Mouse (Mus musculus): Measurements from ENCODE around the gene Cd5. TPM values are rescaled to one million over a fixed set of nuclear protein-coding genes. Genes with fewer than 3 reads are reported as not detected.

Cd5 gene
- polyA plus RNA-seq, 1 experiment from 2014 or later, result 0.18 TPM

DNA sequence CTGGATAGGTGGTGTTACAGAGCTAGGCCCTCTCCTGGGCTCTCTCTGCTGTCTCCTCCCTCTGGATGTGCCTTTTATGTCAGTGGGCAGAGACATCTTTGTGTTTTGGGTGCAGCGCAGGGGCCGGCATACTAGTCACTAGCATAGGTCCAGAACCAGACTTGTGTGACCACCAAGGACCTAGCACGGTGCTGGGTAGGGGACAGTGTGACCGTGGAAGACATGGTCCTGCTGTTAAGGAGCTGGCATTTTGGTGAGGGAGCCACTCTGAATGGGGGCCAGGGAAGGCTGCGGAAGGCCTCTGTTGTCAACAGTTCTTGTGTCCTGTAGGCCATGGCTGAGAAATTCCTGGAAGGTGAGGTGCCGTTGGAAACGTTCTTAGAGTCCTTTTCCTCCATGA lies 26.6 kb downstream of the Cd5 start:
- no peak for TF ChIP-seq CTCF (IDR thresholded peaks at IDR 0.05; ENCODE audit: low read depth)
- peaks cover 60% of the 10 kb centered on the region for H3K36me3 ChIP-seq (ENCODE audit: control insufficient read depth, insufficient read depth)

DNA sequence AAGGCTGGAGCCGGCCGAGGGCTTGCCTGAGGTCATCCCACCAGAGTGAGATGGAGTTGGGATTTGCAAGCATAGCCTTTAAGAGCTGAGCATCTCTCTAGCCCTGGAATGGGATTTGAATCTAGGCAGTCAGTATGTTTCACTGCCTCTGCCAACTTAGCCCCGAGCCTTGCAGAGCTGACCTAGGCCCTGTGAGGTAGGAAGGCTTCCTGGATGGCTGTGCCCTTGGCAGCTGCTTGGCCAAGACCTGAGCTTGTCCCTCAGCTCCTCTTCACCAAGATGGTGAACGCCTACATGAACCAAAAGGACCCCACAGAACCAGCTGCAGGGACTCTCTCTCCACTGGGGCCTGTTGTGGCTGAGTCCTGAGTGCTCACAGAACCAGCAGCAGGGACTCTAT lies 28.1 kb downstream of the Cd5 start:
- no peak for TF ChIP-seq CTCF (IDR thresholded peaks at IDR 0.05; ENCODE audit: low read depth)
- ATAC-seq, result no peak
- Histone ChIP-seq H3K36me3 (ENCODE audit: control insufficient read depth, insufficient read depth) (peaks cover 67% of the 10 kb centered on the region), H3K4me2 (replicated peaks; ENCODE audit: low read depth) (no peak overlapping the region), H3K27me3 (replicated peaks; ENCODE audit: control insufficient read depth, insufficient read depth, low read length) (no peaks in the 10 kb centered on the region), H3K9ac (ENCODE audit: low read depth, low read length) (no peak overlapping the region), H3K4me1 (replicated peaks; ENCODE audit: control insufficient read depth, insufficient read depth, low read length) (no peaks in the 10 kb centered on the region), H3K9me3 (ENCODE audit: control insufficient read depth) (no peaks in the 10 kb centered on the region), H3K4me3 (ENCODE audit: low read depth, low read length) (no peak overlapping the region), H3K27ac (ENCODE audit: low read depth, low read length) (no peak overlapping the region)
- 94% methylated on average over 4 of the region's 4 CpGs for WGBS

More for the DNA sequence above, 26.6 kb downstream of the Cd5 start:
- Histone ChIP-seq H3K9ac (ENCODE audit: low read depth, low read length) (no peak overlapping the region), H3K9me3 (ENCODE audit: control insufficient read depth) (no peaks in the 10 kb centered on the region), H3K27me3 (replicated peaks; ENCODE audit: control insufficient read depth, insufficient read depth, low read length) (no peaks in the 10 kb centered on the region), H3K4me1 (replicated peaks; ENCODE audit: control insufficient read depth, insufficient read depth, low read length) (no peaks in the 10 kb centered on the region), H3K27ac (ENCODE audit: low read depth, low read length) (no peak overlapping the region), H3K4me2 (replicated peaks; ENCODE audit: low read depth) (no peak overlapping the region), H3K4me3 (ENCODE audit: low read depth, low read length) (no peak overlapping the region)
- ATAC-seq, result no peak
- 89% methylated on average over 7 of the region's 7 CpGs for WGBS

DNA sequence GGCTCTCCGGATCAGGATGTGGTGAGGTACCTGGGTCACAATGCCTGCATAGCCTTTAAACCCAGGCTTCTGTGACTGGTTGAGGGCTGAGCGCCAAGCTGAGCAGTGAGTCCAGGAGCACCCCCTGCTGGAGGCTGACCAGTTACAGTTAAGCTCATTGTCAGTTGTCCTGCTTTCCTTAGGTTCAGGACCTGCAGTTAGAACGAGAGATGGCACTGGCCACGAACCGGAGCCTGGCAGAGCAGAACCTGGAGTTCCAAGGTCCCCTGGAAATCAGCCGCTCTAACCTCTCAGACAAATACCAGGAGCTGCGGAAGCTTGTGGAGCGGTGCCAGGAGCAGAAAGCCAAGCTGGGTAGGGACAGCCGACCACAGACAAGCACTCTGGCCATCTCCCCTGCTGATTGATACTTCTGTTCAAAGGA lies 28.7 kb downstream of the Cd5 start:
- no peak overlapping the region for H3K9ac ChIP-seq (ENCODE audit: low read depth, low read length)
- 75% methylated on average over 9 of the region's 9 CpGs for WGBS
- 0 out of 2 replicates have a peak, but pooled peaks have one; percentile 23 for ATAC-seq
- H3K27me3 ChIP-seq (replicated peaks; ENCODE audit: control insufficient read depth, insufficient read depth, low read length), result no peaks in the 10 kb centered on the region
- H3K4me3 ChIP-seq (ENCODE audit: low read depth, low read length), result no peak overlapping the region
- no peaks in the 10 kb centered on the region for H3K9me3 ChIP-seq (ENCODE audit: control insufficient read depth)
- peak overlapping the region; percentile 41; the same call in 1 of the 2 replicates for H3K27ac ChIP-seq (ENCODE audit: low read depth, low read length)
- H3K36me3 ChIP-seq (ENCODE audit: control insufficient read depth, insufficient read depth), result peaks cover 67% of the 10 kb centered on the region
- TF ChIP-seq CTCF (IDR thresholded peaks at IDR 0.05; ENCODE audit: low read depth), result peak; percentile 81
- H3K4me2 ChIP-seq (replicated peaks; ENCODE audit: low read depth), result no peak overlapping the region
- H3K4me1 ChIP-seq (replicated peaks; ENCODE audit: control insufficient read depth, insufficient read depth, low read length), result no peaks in the 10 kb centered on the region

DNA sequence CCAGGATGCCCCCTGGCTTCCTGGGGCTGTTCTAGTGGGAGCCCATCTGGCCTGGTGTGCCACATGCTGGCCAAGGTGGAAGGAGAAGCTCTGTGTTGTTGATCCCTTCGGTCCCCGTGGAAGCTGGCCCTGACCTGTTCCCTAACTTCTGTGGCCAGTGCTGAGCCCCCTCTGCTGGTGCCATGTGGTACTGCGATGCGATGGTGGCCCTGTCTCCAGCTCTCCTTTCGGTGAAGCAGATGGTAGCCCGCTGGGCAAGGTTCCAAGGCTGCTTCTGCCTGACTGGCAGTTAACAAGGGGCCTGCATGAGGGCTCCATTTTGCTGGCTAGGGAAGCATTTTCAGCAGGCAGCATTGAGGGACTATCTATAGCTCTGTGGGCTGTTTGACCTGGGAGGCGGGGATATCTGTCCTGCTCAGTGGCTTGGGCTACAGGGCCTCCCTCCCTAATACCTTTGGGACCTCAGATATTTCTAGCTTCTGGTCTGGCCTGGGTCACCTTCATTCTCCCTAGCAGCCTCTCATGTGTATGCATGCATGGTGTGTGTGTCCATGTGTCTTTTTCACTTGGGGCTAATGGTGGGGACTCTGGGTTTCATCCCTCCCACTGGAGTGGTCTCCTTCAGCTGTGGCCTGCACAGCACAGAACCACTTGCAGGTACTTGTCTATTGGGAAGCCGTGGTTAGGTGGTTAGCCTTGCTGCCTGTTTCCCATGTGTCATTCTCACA lies 29.3 kb downstream of the Cd5 start:
- no peak overlapping the region for H3K9ac ChIP-seq (ENCODE audit: low read depth, low read length)
- H3K27me3 ChIP-seq (replicated peaks; ENCODE audit: control insufficient read depth, insufficient read depth, low read length), result no peaks in the 10 kb centered on the region
- no peak overlapping the region for H3K4me3 ChIP-seq (ENCODE audit: low read depth, low read length)
- H3K36me3 ChIP-seq (ENCODE audit: control insufficient read depth, insufficient read depth), result peaks cover 67% of the 10 kb centered on the region
- TF ChIP-seq CTCF (IDR thresholded peaks at IDR 0.05; ENCODE audit: low read depth), result peak; percentile 99
- H3K27ac ChIP-seq (ENCODE audit: low read depth, low read length), result peak overlapping the region; percentile 15; the same call in 1 of the 2 replicates
- WGBS, result 24% methylated on average over 8 of the region's 8 CpGs
- ATAC-seq, result peak; percentile 66
- H3K4me1 ChIP-seq (replicated peaks; ENCODE audit: control insufficient read depth, insufficient read depth, low read length), result no peaks in the 10 kb centered on the region
- no peaks in the 10 kb centered on the region for H3K9me3 ChIP-seq (ENCODE audit: control insufficient read depth)
- no peak overlapping the region for H3K4me2 ChIP-seq (replicated peaks; ENCODE audit: low read depth)

DNA sequence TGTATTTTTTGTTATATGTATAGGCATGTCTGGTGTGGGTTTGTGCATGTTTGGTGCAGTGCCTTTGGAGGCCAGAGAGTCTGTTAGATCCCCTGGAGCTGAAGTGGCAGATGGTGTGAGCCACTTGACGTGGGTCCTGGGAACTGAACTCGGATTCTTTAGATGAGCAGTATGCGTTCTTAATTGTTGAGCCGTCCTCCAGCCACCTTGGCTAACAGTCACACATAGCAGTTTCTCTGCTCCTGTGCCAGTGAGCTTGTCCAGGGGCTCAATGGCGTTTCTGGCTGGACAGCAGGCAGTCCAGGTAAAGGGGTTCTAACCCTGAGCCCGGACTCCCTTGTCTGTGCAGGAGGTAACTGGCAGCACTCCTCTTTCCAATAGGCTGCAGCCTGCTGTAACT lies 29.9 kb downstream of the Cd5 start:
- Histone ChIP-seq H3K27ac (ENCODE audit: low read depth, low read length) (peak overlapping the region; percentile 15; the same call in 1 of the 2 replicates), H3K4me2 (replicated peaks; ENCODE audit: low read depth) (no peak overlapping the region), H3K9me3 (ENCODE audit: control insufficient read depth) (no peaks in the 10 kb centered on the region), H3K27me3 (replicated peaks; ENCODE audit: control insufficient read depth, insufficient read depth, low read length) (no peaks in the 10 kb centered on the region), H3K4me1 (replicated peaks; ENCODE audit: control insufficient read depth, insufficient read depth, low read length) (no peaks in the 10 kb centered on the region), H3K36me3 (ENCODE audit: control insufficient read depth, insufficient read depth) (peaks cover 61% of the 10 kb centered on the region), H3K4me3 (ENCODE audit: low read depth, low read length) (no peak overlapping the region), H3K9ac (ENCODE audit: low read depth, low read length) (no peak overlapping the region)
- no peak for TF ChIP-seq CTCF (IDR thresholded peaks at IDR 0.05; ENCODE audit: low read depth)
- ATAC-seq, result no peak
- 82% methylated on average over 6 of the region's 6 CpGs for WGBS

DNA sequence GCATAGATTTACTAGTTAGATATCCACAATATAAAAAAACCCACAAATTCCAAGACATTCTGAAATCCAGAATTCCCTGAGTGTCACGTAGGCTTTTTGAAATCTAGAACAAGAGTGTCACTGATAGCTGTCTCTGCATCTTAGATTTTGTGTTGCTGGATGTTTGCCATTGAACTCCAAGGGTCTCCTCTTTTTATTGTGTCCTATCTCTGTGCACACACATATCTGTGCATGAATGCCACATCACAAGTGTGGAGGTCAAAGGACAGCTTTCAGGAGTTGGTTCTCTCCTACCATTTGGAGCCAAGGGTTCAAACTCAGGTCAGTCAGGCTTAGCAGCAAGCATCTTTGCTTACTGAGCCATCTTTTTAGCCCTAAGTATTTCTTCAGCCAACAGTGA lies 30.9 kb downstream of the Cd5 start:
- Histone ChIP-seq H3K4me1 (replicated peaks; ENCODE audit: control insufficient read depth, insufficient read depth, low read length) (no peaks in the 10 kb centered on the region), H3K36me3 (ENCODE audit: control insufficient read depth, insufficient read depth) (peaks cover 55% of the 10 kb centered on the region), H3K4me2 (replicated peaks; ENCODE audit: low read depth) (no peak overlapping the region), H3K9me3 (ENCODE audit: control insufficient read depth) (no peaks in the 10 kb centered on the region), H3K27ac (ENCODE audit: low read depth, low read length) (no peak overlapping the region), H3K9ac (ENCODE audit: low read depth, low read length) (no peak overlapping the region), H3K27me3 (replicated peaks; ENCODE audit: control insufficient read depth, insufficient read depth, low read length) (no peaks in the 10 kb centered on the region), H3K4me3 (ENCODE audit: low read depth, low read length) (no peak overlapping the region)
- ATAC-seq, result no peak
- TF ChIP-seq CTCF (IDR thresholded peaks at IDR 0.05; ENCODE audit: low read depth), result no peak
- WGBS, result 84% methylated on average over 1 of the region's 1 CpGs

Measured in intestine, postnatal 0 days (tissue).